Mouse (Mus musculus) heart, embryonic 14.5 days (tissue): ENCODE measurements around the gene Scgb3a1. TPM values are rescaled to one million over a fixed set of nuclear protein-coding genes. Genes with fewer than 3 reads are reported as not detected.
A peak's percentile ranks its signal among the peaks of the same experiment; 100 is the strongest.

Experiments
- ATAC-seq: fragments of 200-750 bp; cut with Nextera tagmentation; 2 replicates; pipeline ENCODE4 v1.8.0; 2017; ENCODE audit warnings: low read depth, moderate TSS enrichment; ENCODE audit not compliant: insufficient number of reproducible peaks, insufficient read depth, low FRiP score
- H3K27ac ChIP-seq, 2 experiments: fragments of 200-500 bp in 1 of 2; fragments of 300-500 bp in 1 of 2; sonication (generic) in 1 of 2; replicated peaks in 1 of 2; 2 replicates each; pipeline ENCODE4 v1.5.1; 2012 to 2014; ENCODE audit warnings: low read depth in 2 of 2, low read length in 2 of 2, control low read depth in 1 of 2, mild to moderate bottlenecking in 1 of 2, mixed read lengths in 1 of 2; ENCODE audit not compliant: control insufficient read depth in 1 of 2, insufficient read depth in 1 of 2
- H3K27me3 ChIP-seq: fragments of 300-500 bp; sonication (generic); 2 replicates; pipeline ENCODE4 v1.6.1; 2014; ENCODE audit warnings: mild to moderate bottlenecking, low read length, control low read depth; ENCODE audit not compliant: control insufficient read depth, insufficient read depth
- H3K36me3 ChIP-seq: fragments of 300-500 bp; sonication (generic); 2 replicates; pipeline ENCODE4 v1.6.1; 2014; ENCODE audit warnings: mild to moderate bottlenecking, control low read depth, low read length, mixed read lengths; ENCODE audit not compliant: control insufficient read depth, insufficient read depth
- H3K4me1 ChIP-seq, 2 experiments: fragments of 200-500 bp in 1 of 2; fragments of 300-500 bp in 1 of 2; sonication (generic) in 1 of 2; 2 replicates each; pipeline ENCODE4 v1.6.1; 2012 to 2014; ENCODE audit warnings: low read length in 2 of 2, control low read depth in 1 of 2, mixed read lengths in 1 of 2; ENCODE audit not compliant: control insufficient read depth in 2 of 2, insufficient read depth in 2 of 2
- H3K4me2 ChIP-seq: fragments of 300-500 bp; sonication (generic); 2 replicates; pipeline ENCODE4 v1.6.1; 2014; ENCODE audit warnings: mild to moderate bottlenecking, low read length
- H3K4me3 ChIP-seq, 2 experiments: fragments of 200-500 bp in 1 of 2; fragments of 300-500 bp in 1 of 2; sonication (generic) in 1 of 2; 2 replicates each; pipeline ENCODE4 v1.5.1; 2012 to 2014; ENCODE audit warnings: low read length in 2 of 2, mild to moderate bottlenecking in 2 of 2, control low read depth in 1 of 2, low read depth in 1 of 2, moderate library complexity in 1 of 2; ENCODE audit not compliant: control insufficient read depth in 1 of 2, insufficient read depth in 1 of 2
- H3K9ac ChIP-seq: fragments of 300-500 bp; sonication (generic); 2 replicates; pipeline ENCODE4 v1.6.1; 2014; ENCODE audit warnings: mild to moderate bottlenecking, low read length
- H3K9me3 ChIP-seq: fragments of 300-500 bp; sonication (generic); 2 replicates; pipeline ENCODE4 v1.6.1; 2016; ENCODE audit warnings: low read length, control low read depth; ENCODE audit not compliant: control insufficient read depth
- WGBS: fragments of 180-500 bp; shearing (Covaris S2); extraction: QIAGEN DNeasy Blood & Tissue Kit; methylation state at CpG from one replicate; pipeline ENCODE4 v1.1.7; 2014; 5-methylcytosine and 5-hydroxymethylcytosine counted together
- polyA plus RNA-seq: library from polyadenylated mRNA; unstranded; fragments of >200 nt; fragmentation: Nextera tagmentation; extraction: Ambion mirVana; gene quantifications from 2 replicates; pipeline ENCODE4 v1.2.1, GENCODE M21; 2014

The Scgb3a1 gene
- polyA plus RNA-seq, 1 experiment from 2014 or later = 1.1 TPM

- H3K4me2 ChIP-seq = no peak overlapping the region
- no peak overlapping the region for H3K4me3 ChIP-seq
- no peaks in the 10 kb centered on the region for H3K9me3 ChIP-seq
- WGBS = 58% methylated on average over 16 of the region's 16 CpGs
- no peak for ATAC-seq
- no peak overlapping the region for H3K27ac ChIP-seq
- H3K9ac ChIP-seq = no peak overlapping the region
- no peaks in the 10 kb centered on the region for H3K27me3 ChIP-seq
- no peaks in the 10 kb centered on the region for H3K36me3 ChIP-seq
- peaks cover 17 to 21% of the 10 kb centered on the region in 2 experiments for H3K4me1 ChIP-seq
Measured at GRCm38 (mm10) chr11:49650994-49651761, 12.2 kb upstream of the Scgb3a1 start.

GRCm38 (mm10) chr11:49651762-49652322, 11.6 kb upstream of the Scgb3a1 start:
- H3K4me2 ChIP-seq = no peak overlapping the region
- no peak overlapping the region for H3K9ac ChIP-seq
- H3K4me1 ChIP-seq = peaks cover 13 to 18% of the 10 kb centered on the region in 2 experiments
- H3K36me3 ChIP-seq = no peaks in the 10 kb centered on the region
- no peak overlapping the region for H3K27ac ChIP-seq
- WGBS = 83% methylated on average over 10 of the region's 10 CpGs
- no peak overlapping the region for H3K4me3 ChIP-seq
- no peaks in the 10 kb centered on the region for H3K9me3 ChIP-seq
- no peak for ATAC-seq
- no peaks in the 10 kb centered on the region for H3K27me3 ChIP-seq

GRCm38 (mm10) chr11:49652401-49653078, 10.9 kb upstream of the Scgb3a1 start:
- Histone ChIP-seq H3K4me1 (peaks cover 15 to 20% of the 10 kb centered on the region in 2 experiments), H3K4me3 (0 out of 4 replicates have a peak overlapping the region, but pooled peaks of 1 of the 2 experiments have one; percentile 8), H3K27me3 (no peaks in the 10 kb centered on the region), H3K4me2 (peak overlapping the region; percentile 57), H3K27ac (no peak overlapping the region), H3K9me3 (no peaks in the 10 kb centered on the region), H3K36me3 (no peaks in the 10 kb centered on the region), H3K9ac (peak overlapping the region; percentile 45; the same call in 1 of the 2 replicates)
- no peak for ATAC-seq
- WGBS = 21% methylated on average over 19 of the region's 19 CpGs

- Histone ChIP-seq H3K36me3 (no peaks in the 10 kb centered on the region), H3K4me1 (peaks cover 20 to 25% of the 10 kb centered on the region in 2 experiments), H3K4me2 (peak overlapping the region; percentile 57), H3K27me3 (no peaks in the 10 kb centered on the region), H3K4me3 (0 out of 4 replicates have a peak overlapping the region, but pooled peaks of 1 of the 2 experiments have one; percentile 8), H3K9ac (peak overlapping the region; percentile 45; the same call in 1 of the 2 replicates), H3K9me3 (no peaks in the 10 kb centered on the region), H3K27ac (no peak overlapping the region)
- ATAC-seq = no peak
- WGBS = 27% methylated on average over 11 of the region's 11 CpGs
Measured at GRCm38 (mm10) chr11:49653079-49653408, 10.4 kb upstream of the Scgb3a1 start.

- ATAC-seq = no peak
- Histone ChIP-seq H3K4me1 (peaks cover 33 to 40% of the 10 kb centered on the region in 2 experiments), H3K9ac (no peak overlapping the region), H3K27ac (no peak overlapping the region), H3K9me3 (no peaks in the 10 kb centered on the region), H3K36me3 (no peaks in the 10 kb centered on the region), H3K4me3 (no peak overlapping the region), H3K27me3 (no peaks in the 10 kb centered on the region), H3K4me2 (no peak overlapping the region)
- WGBS = 89% methylated on average over 5 of the region's 5 CpGs
Measured at GRCm38 (mm10) chr11:49654651-49655050, 8.8 kb upstream of the Scgb3a1 start.

GRCm38 (mm10) chr11:49655501-49655900, 7.9 kb upstream of the Scgb3a1 start:
- H3K4me1 ChIP-seq = peaks cover 32 to 36% of the 10 kb centered on the region in 2 experiments
- no peaks in the 10 kb centered on the region for H3K27me3 ChIP-seq
- H3K9ac ChIP-seq = no peak overlapping the region
- H3K36me3 ChIP-seq = no peaks in the 10 kb centered on the region
- no peak overlapping the region for H3K4me3 ChIP-seq
- ATAC-seq = no peak
- H3K4me2 ChIP-seq = no peak overlapping the region
- no peak overlapping the region for H3K27ac ChIP-seq
- no peaks in the 10 kb centered on the region for H3K9me3 ChIP-seq

GRCm38 (mm10) chr11:49658065-49658464, 5.3 kb upstream of the Scgb3a1 start:
- H3K9ac ChIP-seq = no peak overlapping the region
- H3K27ac ChIP-seq = peak overlapping the region; percentile 56 to 66
- no peaks in the 10 kb centered on the region for H3K27me3 ChIP-seq
- H3K36me3 ChIP-seq = no peaks in the 10 kb centered on the region
- H3K9me3 ChIP-seq = no peaks in the 10 kb centered on the region
- peaks cover 22 to 25% of the 10 kb centered on the region in 2 experiments for H3K4me1 ChIP-seq
- 0 out of 2 replicates have a peak, but pooled peaks have one; percentile 10 for ATAC-seq
- H3K4me2 ChIP-seq = no peak overlapping the region
- no peak overlapping the region for H3K4me3 ChIP-seq
- 47% methylated on average over 4 of the region's 4 CpGs for WGBS
